ENCODE assay signal across 8 mouse cellular contexts in genomic region chr2:4516819-4517552, GRCm38 (mm10).
A peak's percentile ranks its signal among the peaks of the same experiment; 100 is the strongest.
DNase-seq lines count a peak whose midpoint lies in the region; ATAC-seq and TF ChIP-seq lines count a peak whose summit lies in the region.

No protein-coding gene starts in this region.

- no peak for TF ChIP-seq CTCF in kidney, postnatal 0 days (IDR thresholded peaks at IDR 0.05; ENCODE audit: low read depth)

- H3K27ac ChIP-seq in heart, embryonic 12.5 days (ENCODE audit: poor library complexity, severe bottlenecking): peak overlapping the region; percentile 97
- H3K27ac ChIP-seq in forebrain, embryonic 13.5 days: peak overlapping the region; percentile 84
- peak overlapping the region; percentile 6; the same call in 1 of the 2 replicates for H3K27ac ChIP-seq in kidney, postnatal 0 days

- H3K4me3 ChIP-seq in heart, embryonic 12.5 days: peak overlapping the region; percentile 11; the same call in 1 of the 2 replicates
- H3K4me3 ChIP-seq in forebrain, embryonic 13.5 days: no peak overlapping the region
- no peak overlapping the region for H3K4me3 ChIP-seq in kidney, postnatal 0 days (replicated peaks; ENCODE audit: low read depth, low read length)

- peaks cover 33% of the 10 kb centered on the region for H3K4me1 ChIP-seq in heart, embryonic 12.5 days (replicated peaks)
- peaks cover 40% of the 10 kb centered on the region for H3K4me1 ChIP-seq in forebrain, embryonic 13.5 days
- peaks cover 14% of the 10 kb centered on the region for H3K4me1 ChIP-seq in kidney, postnatal 0 days (replicated peaks; ENCODE audit: insufficient read depth, low read length)

- H3K9ac ChIP-seq in heart, embryonic 12.5 days: no peak overlapping the region
- H3K9ac ChIP-seq in forebrain, embryonic 13.5 days: no peak overlapping the region
- H3K9ac ChIP-seq in kidney, postnatal 0 days (ENCODE audit: low read depth, low read length): no peak overlapping the region

- no peak for DNase-seq in heart, adult 8-10 months (ENCODE audit: low spot score)
- peak; percentile 58 for DNase-seq in NIH3T3 (ENCODE audit: low read depth)
- DNase-seq in kidney, postnatal 0 days (ENCODE audit: low spot score): peak; percentile 72
- DNase-seq in splenic B cell, adult 2 months (ENCODE audit: low read depth, low spot score): peak; percentile 15

- H3K4me2 ChIP-seq in heart, embryonic 12.5 days: peak overlapping the region; percentile 47
- H3K4me2 ChIP-seq in forebrain, embryonic 13.5 days: peak overlapping the region; percentile 11
- H3K4me2 ChIP-seq in kidney, postnatal 0 days (ENCODE audit: low read length): no peak overlapping the region

- H3K36me3 ChIP-seq in heart, embryonic 12.5 days: peaks cover 4% of the 10 kb centered on the region; the same call in 1 of the 2 replicates
- H3K36me3 ChIP-seq in forebrain, embryonic 13.5 days (ENCODE audit: poor library complexity, severe bottlenecking): peaks cover 10% of the 10 kb centered on the region
- H3K36me3 ChIP-seq in kidney, postnatal 0 days (ENCODE audit: insufficient read depth, low read length): no peaks in the 10 kb centered on the region
- no peaks in the 10 kb centered on the region for H3K36me3 ChIP-seq in splenic B cell, adult 2 months (ENCODE audit: control insufficient read depth, insufficient read depth, low read length, poor library complexity, severe bottlenecking)

- no peaks in the 10 kb centered on the region for H3K9me3 ChIP-seq in heart, embryonic 12.5 days (replicated peaks)
- H3K9me3 ChIP-seq in forebrain, embryonic 13.5 days (replicated peaks): no peaks in the 10 kb centered on the region
- H3K9me3 ChIP-seq in kidney, postnatal 0 days (replicated peaks; ENCODE audit: low read length): no peaks in the 10 kb centered on the region

- ATAC-seq in heart, embryonic 12.5 days (ENCODE audit: insufficient number of reproducible peaks, low FRiP score): peak; percentile 50; the same call in 1 of the 2 replicates
- peak; percentile 77 for ATAC-seq in forebrain, embryonic 13.5 days
- no peak for ATAC-seq in kidney, postnatal 0 days (replicated peaks; ENCODE audit: low FRiP score, low read depth)
- no peak for ATAC-seq in cerebellum, adult (ENCODE audit: insufficient number of reproducible peaks, low FRiP score, low TSS enrichment)
- ATAC-seq in monocyte, adult 5-6 weeks (replicated peaks; ENCODE audit: insufficient number of reproducible peaks, low FRiP score, low TSS enrichment, poor library complexity, severe bottlenecking): no peak

- H3K27me3 ChIP-seq in heart, embryonic 12.5 days (replicated peaks): no peaks in the 10 kb centered on the region
- H3K27me3 ChIP-seq in forebrain, embryonic 13.5 days: no peaks in the 10 kb centered on the region
- no peaks in the 10 kb centered on the region for H3K27me3 ChIP-seq in kidney, postnatal 0 days (ENCODE audit: insufficient read depth, low read length)
- H3K27me3 ChIP-seq in splenic B cell, adult 2 months (ENCODE audit: control insufficient read depth, insufficient read depth, low read length, poor library complexity, severe bottlenecking): no peaks in the 10 kb centered on the region

- 27% methylated on average over 7 of the region's 7 CpGs for WGBS in heart, embryonic 12.5 days
- WGBS in forebrain, embryonic 13.5 days: 8% methylated on average over 7 of the region's 7 CpGs
- WGBS in kidney, postnatal 0 days: 33% methylated on average over 7 of the region's 7 CpGs

Comparison
In these comparisons a context has a peak if more than half of its experiments do, and no peak if none do; other contexts are left out.
1. ATAC-seq: peak in heart, embryonic 12.5 days (single experiment) and forebrain, embryonic 13.5 days (single experiment); none in kidney, postnatal 0 days (single experiment), cerebellum, adult (single experiment) and monocyte, adult 5-6 weeks (single experiment).
2. H3K27ac ChIP-seq: peak in every context shown above with its lines; median percentile 97 in heart, embryonic 12.5 days; 84 in forebrain, embryonic 13.5 days; 6 in kidney, postnatal 0 days.